Mouse (Mus musculus): ENCODE results near the gene Cadps. TPM values are rescaled to one million over a fixed set of nuclear protein-coding genes. Genes with fewer than 3 reads are reported as not detected.

Cadps gene
- polyA plus RNA-seq, 2 experiments = 0.01 TPM; not detected in 1

DNA sequence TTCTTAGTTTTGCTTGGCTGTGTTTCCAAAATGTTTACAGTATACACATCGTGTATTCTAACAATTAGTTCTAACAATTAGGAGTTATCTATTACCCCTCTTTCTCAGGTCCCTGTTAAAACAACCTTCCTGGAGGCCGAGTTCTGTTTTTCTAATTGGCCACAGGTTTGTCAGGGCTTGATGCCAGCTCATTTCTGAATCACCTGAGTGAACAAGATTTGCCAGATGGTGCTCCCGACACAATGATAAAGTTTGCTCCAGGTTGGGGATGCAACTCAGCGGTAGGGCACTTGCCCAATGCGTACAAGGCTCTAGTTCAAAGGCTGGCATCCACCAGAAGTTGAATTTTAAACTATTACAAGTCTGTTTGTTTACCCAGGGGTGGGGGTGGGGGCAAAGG lies 417.7 kb downstream of the Cadps start:
- Histone ChIP-seq H3K9me3 (ENCODE audit: control insufficient read depth, low read length) (no peaks in the 10 kb centered on the region), H3K4me1 (replicated peaks; ENCODE audit: control insufficient read depth in 2 of 2, insufficient read depth in 2 of 2, low read length in 1 of 2) (no peaks in the 10 kb centered on the region), H3K4me3 (ENCODE audit: insufficient read depth in 1 of 2, low read depth in 2 of 2, low read length in 2 of 2) (no peak overlapping the region), H3K9ac (replicated peaks) (no peak overlapping the region), H3K27me3 (ENCODE audit: control insufficient read depth, insufficient read depth, low read length) (no peaks in the 10 kb centered on the region), H3K4me2 (ENCODE audit: low read depth) (no peak overlapping the region), H3K27ac (no peak overlapping the region), H3K36me3 (replicated peaks; ENCODE audit: control insufficient read depth, insufficient read depth, low read depth) (no peaks in the 10 kb centered on the region)
- DNase-seq (ENCODE audit: low read depth in 3 of 3, low spot score in 3 of 3) (no peak), ATAC-seq (ENCODE audit: insufficient read depth) (no peak)
- 49% methylated on average over 5 of the region's 5 CpGs for WGBS (ENCODE audit: insufficient replicate concordance)
- TF ChIP-seq EP300 (IDR thresholded peaks at IDR 0.05; ENCODE audit: low read depth) = no peak
- TF ChIP-seq CTCF (IDR thresholded peaks at IDR 0.05; ENCODE audit: low read depth) = no peak

DNA sequence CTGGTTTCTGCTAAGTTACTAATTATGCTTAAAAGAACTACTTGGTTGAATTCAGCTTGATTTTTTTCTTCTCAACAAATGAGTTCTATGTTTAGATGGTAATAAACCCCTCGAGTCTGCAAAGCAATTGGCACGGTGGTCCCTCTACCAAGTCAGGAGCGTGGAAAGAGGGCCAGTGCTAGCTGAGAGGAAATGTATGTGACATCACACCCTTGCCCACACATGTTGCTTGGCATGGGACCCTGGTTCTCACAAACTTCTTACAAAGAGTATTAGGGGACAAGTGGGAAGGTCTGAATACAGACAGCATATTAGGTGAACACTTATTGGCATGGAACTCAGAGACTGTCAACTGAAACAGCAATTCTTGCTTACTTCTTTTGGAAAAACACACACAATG lies 418.2 kb downstream of the Cadps start:
- 55% methylated on average over 3 of the region's 3 CpGs for WGBS (ENCODE audit: insufficient replicate concordance)
- Histone ChIP-seq H3K36me3 (replicated peaks; ENCODE audit: control insufficient read depth, insufficient read depth, low read depth) (no peaks in the 10 kb centered on the region), H3K9me3 (ENCODE audit: control insufficient read depth, low read length) (no peaks in the 10 kb centered on the region), H3K4me2 (ENCODE audit: low read depth) (no peak overlapping the region), H3K9ac (replicated peaks) (no peak overlapping the region), H3K4me3 (ENCODE audit: insufficient read depth in 1 of 2, low read depth in 2 of 2, low read length in 2 of 2) (no peak overlapping the region), H3K27me3 (ENCODE audit: control insufficient read depth, insufficient read depth, low read length) (no peaks in the 10 kb centered on the region), H3K4me1 (replicated peaks; ENCODE audit: control insufficient read depth in 2 of 2, insufficient read depth in 2 of 2, low read length in 1 of 2) (no peaks in the 10 kb centered on the region), H3K27ac (no peak overlapping the region)
- no peak for DNase-seq (ENCODE audit: low read depth in 3 of 3, low spot score in 3 of 3)
- no peak for ATAC-seq (ENCODE audit: insufficient read depth)
- TF ChIP-seq CTCF (IDR thresholded peaks at IDR 0.05; ENCODE audit: low read depth) (no peak), EP300 (IDR thresholded peaks at IDR 0.05; ENCODE audit: low read depth) (no peak)

DNA sequence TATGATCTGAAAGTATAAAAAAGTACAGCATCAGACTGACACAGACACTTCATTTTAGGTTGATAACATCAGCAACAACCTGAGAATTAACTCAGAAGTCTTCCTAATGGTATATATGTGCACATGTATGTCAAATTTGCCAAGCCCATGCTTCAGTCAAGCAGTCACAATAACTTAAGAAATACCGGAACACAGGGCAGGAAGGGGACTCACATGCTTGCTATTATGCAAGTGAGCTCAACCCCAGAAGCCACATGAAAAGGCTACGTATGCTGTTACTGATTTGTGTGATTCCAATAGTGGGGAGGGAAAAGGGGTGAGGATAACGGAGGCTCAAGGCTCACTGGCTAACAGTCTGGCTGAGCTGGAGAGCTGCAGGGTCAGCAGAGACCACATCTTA lies 418.8 kb downstream of the Cadps start:
- no peak for TF ChIP-seq EP300 (IDR thresholded peaks at IDR 0.05; ENCODE audit: low read depth)
- Histone ChIP-seq H3K4me2 (ENCODE audit: low read depth) (no peak overlapping the region), H3K9me3 (ENCODE audit: control insufficient read depth, low read length) (no peaks in the 10 kb centered on the region), H3K9ac (replicated peaks) (no peak overlapping the region), H3K4me3 (ENCODE audit: insufficient read depth in 1 of 2, low read depth in 2 of 2, low read length in 2 of 2) (no peak overlapping the region), H3K27ac (no peak overlapping the region), H3K4me1 (replicated peaks; ENCODE audit: control insufficient read depth in 2 of 2, insufficient read depth in 2 of 2, low read length in 1 of 2) (no peaks in the 10 kb centered on the region), H3K36me3 (replicated peaks; ENCODE audit: control insufficient read depth, insufficient read depth, low read depth) (no peaks in the 10 kb centered on the region), H3K27me3 (ENCODE audit: control insufficient read depth, insufficient read depth, low read length) (no peaks in the 10 kb centered on the region)
- DNase-seq (ENCODE audit: low read depth in 3 of 3, low spot score in 3 of 3) (no peak), ATAC-seq (ENCODE audit: insufficient read depth) (no peak)
- WGBS (ENCODE audit: insufficient replicate concordance) = 51% methylated on average over 3 of the region's 3 CpGs

- DNase-seq (ENCODE audit: low read depth in 3 of 3, low spot score in 3 of 3) (no peak), ATAC-seq (ENCODE audit: insufficient read depth) (no peak)
- H3K4me1 ChIP-seq (replicated peaks; ENCODE audit: control insufficient read depth in 2 of 2, insufficient read depth in 2 of 2, low read length in 1 of 2) = no peaks in the 10 kb centered on the region
- TF ChIP-seq EP300 (IDR thresholded peaks at IDR 0.05; ENCODE audit: low read depth) = no peak
- no peak for TF ChIP-seq CTCF (IDR thresholded peaks at IDR 0.05; ENCODE audit: low read depth)
- no peaks in the 10 kb centered on the region for H3K27me3 ChIP-seq (ENCODE audit: control insufficient read depth, insufficient read depth, low read length)
- no peak overlapping the region for H3K27ac ChIP-seq
- no peak overlapping the region for H3K9ac ChIP-seq (replicated peaks)
- no peaks in the 10 kb centered on the region for H3K9me3 ChIP-seq (ENCODE audit: control insufficient read depth, low read length)
- H3K4me3 ChIP-seq (ENCODE audit: insufficient read depth in 1 of 2, low read depth in 2 of 2, low read length in 2 of 2) = no peak overlapping the region
- no peak overlapping the region for H3K4me2 ChIP-seq (ENCODE audit: low read depth)
- 73% methylated on average over 5 of the region's 5 CpGs for WGBS (ENCODE audit: insufficient replicate concordance)
- no peaks in the 10 kb centered on the region for H3K36me3 ChIP-seq (replicated peaks; ENCODE audit: control insufficient read depth, insufficient read depth, low read depth)
Measured at GRCm38 (mm10) chr14:12400116-12400515, 422.8 kb downstream of the Cadps start.

GRCm38 (mm10) chr14:12397561-12397960 lies 425.3 kb downstream of the Cadps start:
- Histone ChIP-seq H3K27ac (no peak overlapping the region), H3K4me3 (ENCODE audit: insufficient read depth in 1 of 2, low read depth in 2 of 2, low read length in 2 of 2) (no peak overlapping the region), H3K9ac (replicated peaks) (no peak overlapping the region), H3K36me3 (replicated peaks; ENCODE audit: control insufficient read depth, insufficient read depth, low read depth) (no peaks in the 10 kb centered on the region), H3K4me2 (ENCODE audit: low read depth) (no peak overlapping the region), H3K27me3 (ENCODE audit: control insufficient read depth, insufficient read depth, low read length) (no peaks in the 10 kb centered on the region), H3K9me3 (ENCODE audit: control insufficient read depth, low read length) (no peaks in the 10 kb centered on the region), H3K4me1 (replicated peaks; ENCODE audit: control insufficient read depth in 2 of 2, insufficient read depth in 2 of 2, low read length in 1 of 2) (no peaks in the 10 kb centered on the region)
- DNase-seq (ENCODE audit: low read depth in 3 of 3, low spot score in 3 of 3) = no peak
- no peak for ATAC-seq (ENCODE audit: insufficient read depth)
- 53% methylated on average over 3 of the region's 3 CpGs for WGBS (ENCODE audit: insufficient replicate concordance)
- TF ChIP-seq CTCF (IDR thresholded peaks at IDR 0.05; ENCODE audit: low read depth) (no peak), EP300 (IDR thresholded peaks at IDR 0.05; ENCODE audit: low read depth) (no peak)

Measured in liver, embryonic 14.5 days (tissue).